Mouse (Mus musculus) gastrocnemius, adult 2 months (tissue): ENCODE results near the gene Rbm4b. TPM values are rescaled to one million over a fixed set of nuclear protein-coding genes. Genes with fewer than 3 reads are reported as not detected.

Experiments
- DNase-seq: peaks from one replicate; pipeline ENCODE4 v3.0.0; 2022
- H3K27ac ChIP-seq: fragments of 200-600 bp; 2 replicates; pipeline ENCODE4 v1.8.1; 2022; ENCODE audit warnings: mild to moderate bottlenecking
- H3K4me3 ChIP-seq: fragments of 200-600 bp; 2 replicates; pipeline ENCODE4 v1.8.1; 2022; ENCODE audit warnings: mild to moderate bottlenecking, moderate library complexity
- CTCF ChIP-seq: fragments of 200-600 bp; IDR thresholded peaks from 2 replicates; pipeline ENCODE4 v1.8.1; 2022; ENCODE audit warnings: antibody characterized with exemption, mild to moderate bottlenecking, moderate library complexity
- intact Hi-C: fragments of 180-260 bp; cut with DNase I; formaldehyde crosslinking; loops from one replicate; pipeline ENCODE4 v1.15.1; 2025
- total RNA-seq, 2 experiments: library from RNA; stranded (reverse); gene quantifications; 2 replicates each; pipeline ENCODE4 v1.2.3; 2021

The Rbm4b gene
- total RNA-seq, 2 experiments from 2014 or later, result 2.1 to 2.7 TPM

- DNase-seq, result no peak
- no peak overlapping the region for H3K27ac ChIP-seq
- no peak overlapping the region for H3K4me3 ChIP-seq
- intact Hi-C loops, result no loop called here
- no peak for TF ChIP-seq CTCF
Observed at GRCm38 (mm10) chr19:4720671-4721244, 35.5 kb upstream of the Rbm4b start.

GRCm38 (mm10) chr19:4729186-4729585, 27.1 kb upstream of the Rbm4b start:
- intact Hi-C loops, result no loop called here
- DNase-seq, result no peak
- TF ChIP-seq CTCF, result no peak
- H3K4me3 ChIP-seq, result no peak overlapping the region
- H3K27ac ChIP-seq, result no peak overlapping the region

- Histone ChIP-seq H3K4me3 (no peak overlapping the region), H3K27ac (no peak overlapping the region)
- no peak for DNase-seq
- intact Hi-C loops, result no loop called here
- TF ChIP-seq CTCF, result no peak
Observed at GRCm38 (mm10) chr19:4733052-4733451, 23.2 kb upstream of the Rbm4b start.

- intact Hi-C loops, result loop anchor here (5.0 kb wide), 1 partner anchor 96 kb away; no protein-coding TSS in a partner anchor
Observed at GRCm38 (mm10) chr19:4737866-4738265, 18.4 kb upstream of the Rbm4b start.

GRCm38 (mm10) chr19:4739053-4739452, 17.2 kb upstream of the Rbm4b start:
- TF ChIP-seq CTCF, result no peak
- no peak for DNase-seq
- Histone ChIP-seq H3K27ac (no peak overlapping the region), H3K4me3 (no peak overlapping the region)
- intact Hi-C loops, result loop anchor here (5.0 kb wide), 1 partner anchor 97 kb away; no protein-coding TSS in a partner anchor

More at GRCm38 (mm10) chr19:4737866-4738265, 18.4 kb upstream of the Rbm4b start:
- H3K4me3 ChIP-seq, result no peak overlapping the region
- no peak overlapping the region for H3K27ac ChIP-seq
- no peak for DNase-seq
- TF ChIP-seq CTCF, result no peak

- no peak for TF ChIP-seq CTCF
- Histone ChIP-seq H3K4me3 (no peak overlapping the region), H3K27ac (no peak overlapping the region)
- DNase-seq, result no peak
- intact Hi-C loops, result loop anchor here (5.0 kb wide), 1 partner anchor 97 kb away; no protein-coding TSS in a partner anchor
Observed at GRCm38 (mm10) chr19:4739762-4740161, 16.5 kb upstream of the Rbm4b start.

GRCm38 (mm10) chr19:4741482-4741881, 14.8 kb upstream of the Rbm4b start:
- intact Hi-C loops, result no loop called here
- DNase-seq, result no peak
- no peak for TF ChIP-seq CTCF
- no peak overlapping the region for H3K27ac ChIP-seq
- no peak overlapping the region for H3K4me3 ChIP-seq

GRCm38 (mm10) chr19:4742229-4742628, 14.1 kb upstream of the Rbm4b start:
- no peak for DNase-seq
- Histone ChIP-seq H3K27ac (no peak overlapping the region), H3K4me3 (no peak overlapping the region)
- no peak for TF ChIP-seq CTCF
- intact Hi-C loops, result loop anchor here (2.0 kb wide), 1 partner anchor 111 kb away; no protein-coding TSS in a partner anchor

GRCm38 (mm10) chr19:4743524-4743923, 12.8 kb upstream of the Rbm4b start:
- Histone ChIP-seq H3K4me3 (no peak overlapping the region), H3K27ac (no peak overlapping the region)
- TF ChIP-seq CTCF, result peak; percentile 62
- intact Hi-C loops, result loop anchor here (2.0 kb wide), 1 partner anchor 113 kb away; no protein-coding TSS in a partner anchor
- DNase-seq, result no peak

- Histone ChIP-seq H3K27ac (no peak overlapping the region), H3K4me3 (no peak overlapping the region)
- TF ChIP-seq CTCF, result no peak
- DNase-seq, result no peak
- intact Hi-C loops, result loop anchor here (2.0 kb wide), 1 partner anchor 247 kb away; no protein-coding TSS in a partner anchor
Observed at GRCm38 (mm10) chr19:4744026-4744425, 12.3 kb upstream of the Rbm4b start.

GRCm38 (mm10) chr19:4745057-4745456, 11.2 kb upstream of the Rbm4b start:
- Histone ChIP-seq H3K4me3 (no peak overlapping the region), H3K27ac (no peak overlapping the region)
- intact Hi-C loops, result loop anchor here (2.0 kb wide), 1 partner anchor 248 kb away; no protein-coding TSS in a partner anchor
- TF ChIP-seq CTCF, result no peak
- DNase-seq, result peak; percentile 58

- intact Hi-C loops, result loop anchor here (2.0 kb wide), 1 partner anchor 249 kb away; no protein-coding TSS in a partner anchor
- no peak for TF ChIP-seq CTCF
- peak; percentile 52 for DNase-seq
- H3K27ac ChIP-seq, result no peak overlapping the region
- no peak overlapping the region for H3K4me3 ChIP-seq
Observed at GRCm38 (mm10) chr19:4745681-4746080, 10.6 kb upstream of the Rbm4b start.

GRCm38 (mm10) chr19:4746611-4747010, 9.7 kb upstream of the Rbm4b start:
- Histone ChIP-seq H3K27ac (peak overlapping the region; percentile 6; the same call in 1 of the 2 replicates), H3K4me3 (peak overlapping the region; percentile 1; the same call in 1 of the 2 replicates)
- DNase-seq, result peak; percentile 85
- intact Hi-C loops, result no loop called here
- TF ChIP-seq CTCF, result no peak
